Mouse (Mus musculus): Measurements from ENCODE around the gene Syncrip. TPM values are rescaled to one million over a fixed set of nuclear protein-coding genes. Genes with fewer than 3 reads are reported as not detected.

Gene Syncrip
- polyA plus RNA-seq, 1 experiment: 7.9 TPM

- TF ChIP-seq CTCF (IDR thresholded peaks at IDR 0.05; ENCODE audit: insufficient read depth, low read length) (no peak), POLR2A (IDR thresholded peaks at IDR 0.05; ENCODE audit: borderline replicate concordance, extremely low read depth, low read depth, low read length) (peak; percentile 63; the same call in 1 of the 2 replicates)
- peak; percentile 95 for DNase-seq
- under 1% methylated on average over 62 of the region's 62 CpGs for WGBS
- Histone ChIP-seq H3K4me1 (ENCODE audit: control insufficient read depth, insufficient read depth, low read length) (peaks cover 6% of the 10 kb centered on the region), H3K4me3 (replicated peaks; ENCODE audit: extremely low read depth, low read depth, low read length) (peak within 1 kb of the TSS; percentile 89)
Observed at GRCm38 (mm10) chr9:88438555-88439237, 43.7 kb downstream of the Syncrip start, which contains the start of gene Snx14. Snx14 (minus strand) TSS chr9:88438958.

GRCm38 (mm10) chr9:88438237-88438554 lies 44.2 kb downstream of the Syncrip start:
- Histone ChIP-seq H3K4me3 (replicated peaks; ENCODE audit: extremely low read depth, low read depth, low read length) (peak overlapping the region; percentile 89), H3K4me1 (ENCODE audit: control insufficient read depth, insufficient read depth, low read length) (peaks cover 6% of the 10 kb centered on the region)
- no peak for DNase-seq
- whole genome bisulfite sequencing: under 1% methylated on average over 15 of the region's 15 CpGs
- no peak for TF ChIP-seq POLR2A (IDR thresholded peaks at IDR 0.05; ENCODE audit: borderline replicate concordance, extremely low read depth, low read depth, low read length)
- TF ChIP-seq CTCF (IDR thresholded peaks at IDR 0.05; ENCODE audit: insufficient read depth, low read length): no peak

- 32% methylated on average over 10 of the region's 10 CpGs for WGBS
- H3K4me1 ChIP-seq (ENCODE audit: control insufficient read depth, insufficient read depth, low read length): peaks cover 6% of the 10 kb centered on the region
- TF ChIP-seq CTCF (IDR thresholded peaks at IDR 0.05; ENCODE audit: insufficient read depth, low read length): no peak
- no peak for TF ChIP-seq POLR2A (IDR thresholded peaks at IDR 0.05; ENCODE audit: borderline replicate concordance, extremely low read depth, low read depth, low read length)
- no peak for DNase-seq
- peak overlapping the region; percentile 89 for H3K4me3 ChIP-seq (replicated peaks; ENCODE audit: extremely low read depth, low read depth, low read length)
Observed at GRCm38 (mm10) chr9:88437342-88438236, 44.8 kb downstream of the Syncrip start.

GRCm38 (mm10) chr9:88424356-88424755 lies 58.0 kb downstream of the Syncrip start:
- Histone ChIP-seq H3K4me3 (replicated peaks; ENCODE audit: extremely low read depth, low read depth, low read length) (no peak overlapping the region), H3K4me1 (ENCODE audit: control insufficient read depth, insufficient read depth, low read length) (no peaks in the 10 kb centered on the region)
- TF ChIP-seq CTCF (IDR thresholded peaks at IDR 0.05; ENCODE audit: insufficient read depth, low read length): no peak
- no peak for TF ChIP-seq POLR2A (IDR thresholded peaks at IDR 0.05; ENCODE audit: borderline replicate concordance, extremely low read depth, low read depth, low read length)
- DNase-seq: no peak
- WGBS: 64% methylated on average over 2 of the region's 2 CpGs

DNA sequence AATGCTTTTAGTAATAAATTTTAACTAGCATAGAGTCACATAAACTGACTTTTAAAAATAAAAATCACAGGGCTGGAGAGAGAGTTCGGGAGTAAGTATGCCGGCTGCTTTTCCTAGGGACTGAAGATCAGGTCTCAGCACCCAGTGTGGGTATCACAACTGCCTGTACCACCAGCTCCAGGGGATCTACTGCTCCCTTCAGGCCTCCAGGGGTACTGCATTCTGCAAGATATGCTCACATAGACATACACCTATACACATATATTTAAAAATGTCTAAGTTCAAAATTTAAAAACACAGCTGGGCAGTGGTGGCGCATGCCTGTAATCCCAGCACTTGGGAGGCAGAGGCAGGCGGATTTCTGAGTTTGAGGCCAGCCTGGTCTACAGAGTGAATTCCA lies 59.9 kb downstream of the Syncrip start:
- H3K4me3 ChIP-seq (replicated peaks; ENCODE audit: extremely low read depth, low read depth, low read length): no peak overlapping the region
- DNase-seq: no peak
- TF ChIP-seq CTCF (IDR thresholded peaks at IDR 0.05; ENCODE audit: insufficient read depth, low read length) (no peak), POLR2A (IDR thresholded peaks at IDR 0.05; ENCODE audit: borderline replicate concordance, extremely low read depth, low read depth, low read length) (no peak)
- 100% methylated on average over 4 of the region's 4 CpGs for WGBS
- no peaks in the 10 kb centered on the region for H3K4me1 ChIP-seq (ENCODE audit: control insufficient read depth, insufficient read depth, low read length)

- H3K4me3 ChIP-seq (replicated peaks; ENCODE audit: extremely low read depth, low read depth, low read length): no peak overlapping the region
- 31% methylated on average over 1 of the region's 1 CpGs for WGBS
- H3K4me1 ChIP-seq (ENCODE audit: control insufficient read depth, insufficient read depth, low read length): no peaks in the 10 kb centered on the region
- TF ChIP-seq CTCF (IDR thresholded peaks at IDR 0.05; ENCODE audit: insufficient read depth, low read length) (no peak), POLR2A (IDR thresholded peaks at IDR 0.05; ENCODE audit: borderline replicate concordance, extremely low read depth, low read depth, low read length) (no peak)
- DNase-seq: no peak
Observed at GRCm38 (mm10) chr9:88416752-88417151, 65.6 kb downstream of the Syncrip start.

GRCm38 (mm10) chr9:88409978-88410377 lies 72.4 kb downstream of the Syncrip start:
- no peak for DNase-seq
- Histone ChIP-seq H3K4me3 (replicated peaks; ENCODE audit: extremely low read depth, low read depth, low read length) (no peak overlapping the region), H3K4me1 (ENCODE audit: control insufficient read depth, insufficient read depth, low read length) (no peaks in the 10 kb centered on the region)
- WGBS: 81% methylated on average over 2 of the region's 2 CpGs
- no peak for TF ChIP-seq CTCF (IDR thresholded peaks at IDR 0.05; ENCODE audit: insufficient read depth, low read length)
- TF ChIP-seq POLR2A (IDR thresholded peaks at IDR 0.05; ENCODE audit: borderline replicate concordance, extremely low read depth, low read depth, low read length): no peak

DNA sequence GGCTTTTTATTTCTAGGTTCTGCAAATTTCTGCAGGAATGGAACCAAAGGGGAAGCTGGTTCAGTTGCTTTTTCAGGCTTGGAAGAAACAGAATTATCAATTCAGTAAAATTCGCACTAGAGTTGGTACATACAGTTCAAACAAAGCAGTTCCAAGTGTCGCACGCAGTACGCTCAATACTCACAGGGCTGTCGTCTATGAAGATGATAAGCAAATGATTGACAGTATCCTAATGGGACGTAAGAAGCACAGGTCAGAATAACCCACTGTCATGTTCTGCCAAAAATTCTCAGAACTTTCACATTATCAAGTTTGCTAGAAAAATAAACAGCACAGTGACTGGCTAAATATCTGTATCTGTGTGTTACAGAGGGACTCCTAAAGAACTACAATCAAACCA lies 77.9 kb downstream of the Syncrip start:
- 76% methylated on average over 6 of the region's 6 CpGs for WGBS
- TF ChIP-seq POLR2A (IDR thresholded peaks at IDR 0.05; ENCODE audit: borderline replicate concordance, extremely low read depth, low read depth, low read length) (no peak), CTCF (IDR thresholded peaks at IDR 0.05; ENCODE audit: insufficient read depth, low read length) (no peak)
- Histone ChIP-seq H3K4me1 (ENCODE audit: control insufficient read depth, insufficient read depth, low read length) (peaks cover 2% of the 10 kb centered on the region; the same call in 1 of the 2 replicates), H3K4me3 (replicated peaks; ENCODE audit: extremely low read depth, low read depth, low read length) (no peak overlapping the region)
- no peak for DNase-seq

DNA sequence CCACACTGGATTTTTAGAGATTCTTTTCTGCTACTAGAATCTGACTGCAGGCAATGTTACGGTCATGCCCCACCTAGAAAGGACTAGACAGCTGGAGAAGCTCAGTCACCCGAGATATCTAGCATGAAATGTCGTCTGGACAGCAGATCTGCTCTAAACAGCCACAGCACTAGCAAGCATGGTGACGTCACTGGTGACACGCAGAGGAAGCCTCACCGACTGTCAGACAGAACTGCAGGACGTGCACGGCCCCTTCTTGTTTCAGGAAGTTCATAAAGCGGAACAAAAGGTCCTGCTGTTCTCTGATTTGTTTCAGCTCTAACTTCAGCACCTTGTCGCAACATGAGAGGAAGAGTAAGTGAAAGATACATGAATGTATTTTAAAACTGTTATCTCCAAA lies 78.3 kb downstream of the Syncrip start:
- no peak for DNase-seq
- TF ChIP-seq CTCF (IDR thresholded peaks at IDR 0.05; ENCODE audit: insufficient read depth, low read length): no peak
- no peak for TF ChIP-seq POLR2A (IDR thresholded peaks at IDR 0.05; ENCODE audit: borderline replicate concordance, extremely low read depth, low read depth, low read length)
- Histone ChIP-seq H3K4me3 (replicated peaks; ENCODE audit: extremely low read depth, low read depth, low read length) (no peak overlapping the region), H3K4me1 (ENCODE audit: control insufficient read depth, insufficient read depth, low read length) (peaks cover 2% of the 10 kb centered on the region; the same call in 1 of the 2 replicates)
- WGBS: 48% methylated on average over 10 of the region's 10 CpGs
